26 mouse cellular contexts compared by ENCODE assay signal in genomic region chr2:138515531-138515930, GRCm38 (mm10).
"Had no signal": no experiment of that assay in that cellular context is flagged by ENCODE, and none has a peak within 500 bp of the region (broad histone marks: within the 10 kb centered on the region; RNA-seq: fewer than 3 reads in every experiment).

No protein-coding gene starts in this region.

- H3K9ac ChIP-seq: heart, embryonic 12.5 days; hindbrain, embryonic 12.5 days; hindbrain, embryonic 14.5 days; intestine, embryonic 15.5 days; limb, embryonic 12.5 days; liver, embryonic 13.5 days; liver, embryonic 15.5 days had no signal

- H3K27ac ChIP-seq: gastrocnemius, adult 2 months; heart, embryonic 10.5 days; hindbrain, embryonic 12.5 days; hindbrain, embryonic 14.5 days; intestine, embryonic 15.5 days; layer of hippocampus, adult 2 months; limb, embryonic 12.5 days; liver, embryonic 13.5 days; liver, embryonic 15.5 days had no signal

- H3K36me3 ChIP-seq: heart, embryonic 10.5 days; heart, embryonic 12.5 days; hindbrain, embryonic 12.5 days; intestine, embryonic 15.5 days; limb, embryonic 12.5 days; liver, embryonic 13.5 days; liver, embryonic 15.5 days had no signal

- ATAC-seq: hindbrain, embryonic 16.5 days; inflammation-experienced regulatory T-cells, adult 6 months; intestine, embryonic 15.5 days; intestine, postnatal 0 days had no signal

- H3K4me1 ChIP-seq: heart, embryonic 10.5 days; heart, embryonic 12.5 days; hindbrain, embryonic 12.5 days; intestine, embryonic 15.5 days; limb, embryonic 12.5 days; liver, embryonic 13.5 days; liver, embryonic 15.5 days had no signal

- H3K4me3 ChIP-seq: gastrocnemius, adult 2 months; heart, embryonic 10.5 days; heart, embryonic 12.5 days; hindbrain, embryonic 12.5 days; intestine, embryonic 15.5 days; layer of hippocampus, adult 2 months; limb, embryonic 12.5 days; liver, embryonic 13.5 days; liver, embryonic 15.5 days had no signal

- DNase-seq: gastrocnemius, adult 2 months; gastrocnemius, postnatal 10 days; gastrocnemius, postnatal 25 days; heart, adult 18-20 months; heart, postnatal 10 days; kidney, adult 18-20 months; kidney, adult 8-10 months; kidney, postnatal 10 days; kidney, postnatal 25 days; kidney, postnatal 4 days; layer of hippocampus, adult 9-11 months; layer of hippocampus, postnatal 36 days; left cerebral cortex, postnatal 4 days; liver; liver, embryonic 13.5 days had no signal

- H3K9me3 ChIP-seq: heart, embryonic 10.5 days; heart, embryonic 12.5 days; hindbrain, embryonic 12.5 days; intestine, embryonic 15.5 days; limb, embryonic 12.5 days; liver, embryonic 13.5 days had no signal
